Mouse (Mus musculus) thymus, postnatal 4 days (tissue): ENCODE measurements around the gene Agpat1.

Experiments
- DNase-seq: peaks from one replicate; pipeline ENCODE4 v3.0.0; 2021

Agpat1 gene

GRCm38 (mm10) chr17:34658145-34658544 is 54.1 kb downstream of the Agpat1 start:
- no peak for DNase-seq

GRCm38 (mm10) chr17:34658591-34658990 is 54.5 kb downstream of the Agpat1 start:
- no peak for DNase-seq

DNA sequence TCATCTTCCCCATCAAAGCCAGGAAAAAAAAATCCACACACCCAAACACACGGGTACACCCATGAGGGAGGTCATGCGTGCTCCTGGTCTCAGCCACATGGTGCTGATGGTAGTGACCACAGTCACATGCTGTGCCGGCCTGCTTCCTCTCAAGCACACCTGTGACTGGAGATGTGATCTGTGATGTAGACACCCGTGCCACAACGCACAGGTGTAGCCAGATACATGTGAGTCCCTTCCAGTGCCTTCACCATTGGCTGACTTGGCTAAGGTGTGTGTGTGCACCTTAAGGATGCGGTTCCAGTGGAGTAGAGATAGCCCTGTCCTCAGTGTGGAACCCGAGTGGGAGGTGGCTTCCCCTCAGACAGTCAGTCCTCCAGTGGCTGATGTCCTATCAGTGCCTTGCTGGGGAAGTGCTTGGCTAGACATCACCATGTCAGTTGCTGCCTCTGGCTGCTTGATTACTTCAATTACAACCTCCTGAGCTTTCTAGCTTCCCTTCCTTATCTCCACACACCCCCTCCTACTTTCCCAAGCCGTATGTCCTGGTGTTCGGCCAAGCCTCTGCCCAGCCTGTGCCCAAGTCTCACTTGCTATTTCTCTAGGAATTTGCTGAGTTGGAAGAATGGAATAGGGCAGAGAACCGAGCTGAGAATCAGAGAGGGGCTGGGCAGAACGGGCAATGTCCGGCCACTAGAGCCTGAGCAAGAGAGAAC is 55.3 kb downstream of the Agpat1 start:
- no peak for DNase-seq

- DNase-seq, result no peak
These were observed 55.8 kb downstream of the Agpat1 start for GRCm38 (mm10) chr17:34659897-34660214.

DNA sequence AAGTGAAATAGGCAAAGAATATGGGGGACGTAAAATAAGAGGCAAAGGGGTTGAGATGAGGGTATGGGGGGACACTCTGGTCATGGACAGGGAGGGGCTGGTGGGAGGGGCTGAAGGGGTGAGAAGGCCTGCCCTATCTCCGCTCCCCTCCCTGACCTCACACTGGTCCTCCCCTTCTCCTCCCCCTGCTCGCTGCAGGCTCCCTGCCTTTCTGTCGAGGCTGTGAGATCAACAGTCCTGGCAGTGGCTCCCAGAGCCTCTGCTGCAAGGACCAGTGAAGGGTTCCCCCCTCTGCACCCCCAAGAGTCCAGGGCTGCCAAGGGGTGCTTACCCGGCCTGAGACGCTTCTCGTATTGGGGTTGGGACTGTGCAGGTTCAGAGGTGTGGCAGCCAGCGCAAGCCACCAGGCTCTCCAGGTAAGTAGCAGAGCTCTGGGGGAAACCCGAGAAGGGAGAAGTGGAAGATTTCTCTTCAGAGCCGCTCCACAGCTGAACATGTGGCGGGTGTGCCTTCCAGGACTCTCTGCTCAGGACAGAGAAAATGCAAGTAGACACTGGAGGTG is 56.3 kb downstream of the Agpat1 start:
- no peak for DNase-seq

GRCm38 (mm10) chr17:34661121-34661591 is 57.1 kb downstream of the Agpat1 start:
- DNase-seq, result no peak

GRCm38 (mm10) chr17:34662468-34662867 is 58.4 kb downstream of the Agpat1 start:
- DNase-seq, result no peak

GRCm38 (mm10) chr17:34662978-34663377 is 58.9 kb downstream of the Agpat1 start:
- DNase-seq, result no peak
